Mouse (Mus musculus) cerebellum, adult 2 months (tissue): ENCODE results near the gene Guca2a. TPM values are rescaled to one million over a fixed set of nuclear protein-coding genes. Genes with fewer than 3 reads are reported as not detected.

Experiments used
- DNase-seq, 2 experiments: peaks; one replicate each; pipeline ENCODE4 v3.0.0; 2021
- H3K27ac ChIP-seq: fragments of 200-500 bp; 2 replicates; pipeline ENCODE4 v1.5.1; 2012; ENCODE audit warnings: low read length, control low read depth, inconsistent platforms; ENCODE audit not compliant: insufficient read depth
- H3K27me3 ChIP-seq: fragments of 200-500 bp; 2 replicates; pipeline ENCODE4 v1.6.1; 2012; ENCODE audit warnings: inconsistent platforms, mild to moderate bottlenecking, low read length, moderate library complexity; ENCODE audit not compliant: control insufficient read depth, insufficient read depth
- H3K4me1 ChIP-seq: fragments of 200-500 bp; 2 replicates; pipeline ENCODE4 v1.6.1; 2011; ENCODE audit warnings: low read length; ENCODE audit not compliant: control insufficient read depth, insufficient read depth
- H3K4me3 ChIP-seq: fragments of 200-500 bp; replicated peaks from 2 replicates; pipeline ENCODE3; 2011; ENCODE audit warnings: mild to moderate bottlenecking, low read depth, low read length, control low read depth; ENCODE audit not compliant: insufficient read depth
- CTCF ChIP-seq: fragments of 200-500 bp; IDR thresholded peaks from 2 replicates; pipeline ENCODE4 v1.5.1; 2011; ENCODE audit warnings: low read depth, mild to moderate bottlenecking, control low read depth, low read length, moderate library complexity, borderline replicate concordance; ENCODE audit not compliant: insufficient read depth
- POLR2A ChIP-seq: fragments of 200-500 bp; IDR thresholded peaks from 2 replicates; pipeline ENCODE4 v1.6.1; 2011; ENCODE audit warnings: low read length, control low read depth, borderline replicate concordance; ENCODE audit not compliant: insufficient read depth
- WGBS: fragments of 180-500 bp; shearing (Covaris S2); methylation state at CpG from one replicate; pipeline ENCODE4 v1.1.7; 2018; 5-methylcytosine and 5-hydroxymethylcytosine counted together
- polyA plus RNA-seq: library from polyadenylated mRNA; depleted of rRNA; stranded (reverse); fragments of >200 nt; gene quantifications from 2 replicates; pipeline ENCODE4 v1.2.3, GENCODE M21; 2012

Gene Guca2a
- polyA plus RNA-seq, 1 experiment: not detected

DNA sequence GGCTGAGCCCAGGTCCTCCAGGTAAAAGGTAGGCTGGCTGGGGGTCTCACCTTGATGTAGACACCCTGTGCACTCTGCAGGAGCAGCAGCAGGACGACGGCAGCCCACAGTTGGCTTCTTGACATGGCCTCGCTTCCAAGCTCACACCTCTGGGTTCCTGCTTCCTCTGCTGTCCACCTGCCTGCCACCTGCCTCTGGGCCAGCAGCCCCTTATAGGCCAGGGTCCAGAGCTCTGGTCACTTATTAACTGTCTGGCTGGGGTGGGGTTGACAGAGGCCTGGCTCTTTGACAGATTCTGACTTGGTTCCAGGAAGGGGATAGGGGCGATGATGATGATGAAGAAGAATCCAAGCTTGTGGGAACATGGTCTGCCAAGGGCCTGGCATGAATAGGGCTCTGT, 21.2 kb downstream of the Guca2a start, which contains the start of gene Guca2b:
Gene Guca2b (minus strand): TSS at position 224 of the 400 bp plus-strand sequence.
- TF ChIP-seq CTCF (no peak), POLR2A (no peak)
- no peaks in the 10 kb centered on the region for H3K27me3 ChIP-seq
- no peak for DNase-seq
- no peak within 1 kb of the TSS for H3K27ac ChIP-seq
- H3K4me3 ChIP-seq: no peak within 1 kb of the TSS
- WGBS: 77% methylated on average over 4 of the region's 4 CpGs
- no peaks in the 10 kb centered on the region for H3K4me1 ChIP-seq

DNA sequence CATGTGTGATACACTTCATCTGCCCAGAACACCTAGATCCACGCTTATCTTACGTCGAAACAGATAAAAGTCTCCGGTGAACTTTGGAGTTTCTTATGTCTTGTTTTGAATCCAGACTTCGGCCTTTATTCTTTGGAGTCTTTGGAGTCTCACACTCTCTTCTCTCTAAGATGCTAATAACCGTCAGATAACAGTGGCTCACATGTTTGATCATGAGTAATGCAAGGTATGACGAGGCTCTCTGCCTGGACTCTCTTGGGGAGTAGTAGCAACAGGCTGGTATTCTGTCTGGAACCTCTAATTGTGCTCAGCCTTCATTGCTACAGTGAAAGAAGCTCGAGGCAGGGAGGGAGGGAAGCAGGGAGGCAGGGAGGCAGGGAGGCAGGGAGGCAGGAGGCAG, 22.5 kb downstream of the Guca2a start:
- no peaks in the 10 kb centered on the region for H3K4me1 ChIP-seq
- no peak for DNase-seq
- 87% methylated on average over 8 of the region's 8 CpGs for WGBS
- no peaks in the 10 kb centered on the region for H3K27me3 ChIP-seq
- no peak overlapping the region for H3K27ac ChIP-seq
- TF ChIP-seq CTCF (no peak), POLR2A (no peak)
- no peak overlapping the region for H3K4me3 ChIP-seq

DNA sequence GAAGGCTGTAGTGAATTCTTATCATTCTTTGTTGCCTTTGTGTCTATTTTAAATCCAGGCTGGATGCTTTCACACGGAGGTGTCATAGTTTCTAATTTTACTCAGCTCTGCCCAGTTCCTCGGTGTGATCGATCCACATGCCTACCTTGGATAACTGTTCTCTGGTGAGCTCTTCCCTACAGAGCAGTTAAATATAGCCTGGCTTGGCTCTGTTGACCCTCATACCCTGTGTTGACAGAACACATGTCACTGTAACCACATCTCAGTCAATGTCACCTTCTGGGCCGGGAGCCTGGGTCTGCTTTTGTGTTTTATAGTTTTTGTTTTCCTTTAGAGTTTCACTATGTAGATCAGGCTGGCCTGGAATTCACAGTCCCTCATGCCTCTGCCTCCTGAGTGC, 24.6 kb downstream of the Guca2a start:
- TF ChIP-seq CTCF (no peak), POLR2A (no peak)
- DNase-seq: no peak
- Histone ChIP-seq H3K27me3 (no peaks in the 10 kb centered on the region), H3K4me3 (no peak overlapping the region), H3K27ac (no peak overlapping the region), H3K4me1 (no peaks in the 10 kb centered on the region; the same call in 1 of the 2 replicates)
- 22% methylated on average over 4 of the region's 4 CpGs for WGBS

GRCm38 (mm10) chr4:119662976-119663375, 25.5 kb downstream of the Guca2a start:
- 84% methylated on average over 7 of the region's 7 CpGs for WGBS
- Histone ChIP-seq H3K27ac (no peak overlapping the region), H3K4me3 (no peak overlapping the region), H3K4me1 (no peaks in the 10 kb centered on the region; the same call in 1 of the 2 replicates), H3K27me3 (no peaks in the 10 kb centered on the region)
- DNase-seq: no peak
- TF ChIP-seq POLR2A: no peak
- TF ChIP-seq CTCF: no peak

DNA sequence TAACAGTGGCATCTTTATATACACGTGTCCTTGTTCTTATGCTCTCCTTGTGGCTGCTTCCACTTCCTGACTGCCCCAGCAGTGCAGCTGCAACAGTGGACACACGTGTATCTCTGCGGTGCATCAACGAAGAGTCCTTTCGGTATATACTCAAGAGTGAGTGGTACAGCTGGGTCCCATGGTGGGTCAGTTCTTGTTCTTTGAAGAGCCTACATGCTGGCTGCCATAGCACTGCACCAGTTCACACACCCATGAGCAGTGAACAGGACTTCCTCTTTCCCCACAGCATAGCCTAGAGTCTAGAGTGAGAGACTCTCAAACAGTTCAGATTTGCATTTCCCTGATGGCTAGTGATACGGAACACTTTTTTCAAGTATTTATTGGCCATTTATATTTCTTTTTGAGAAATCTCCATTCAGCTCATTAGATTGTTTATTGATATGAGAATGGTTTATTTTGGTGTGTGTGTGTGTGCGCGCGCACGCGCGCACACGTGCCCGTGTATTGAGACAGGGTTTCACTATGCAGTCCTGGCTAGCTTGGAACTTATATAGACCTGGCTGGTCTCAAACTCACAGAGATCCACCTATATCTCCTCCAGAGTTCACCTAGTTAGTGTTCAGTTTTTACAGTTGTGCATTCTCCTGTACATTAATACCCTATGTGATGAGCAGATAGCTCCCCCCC, 26.0 kb downstream of the Guca2a start:
- DNase-seq: no peak
- TF ChIP-seq POLR2A (no peak), CTCF (no peak)
- no peak overlapping the region for H3K27ac ChIP-seq
- H3K4me1 ChIP-seq: no peaks in the 10 kb centered on the region; the same call in 1 of the 2 replicates
- no peaks in the 10 kb centered on the region for H3K27me3 ChIP-seq
- WGBS: 97% methylated on average over 14 of the region's 14 CpGs
- no peak overlapping the region for H3K4me3 ChIP-seq

DNA sequence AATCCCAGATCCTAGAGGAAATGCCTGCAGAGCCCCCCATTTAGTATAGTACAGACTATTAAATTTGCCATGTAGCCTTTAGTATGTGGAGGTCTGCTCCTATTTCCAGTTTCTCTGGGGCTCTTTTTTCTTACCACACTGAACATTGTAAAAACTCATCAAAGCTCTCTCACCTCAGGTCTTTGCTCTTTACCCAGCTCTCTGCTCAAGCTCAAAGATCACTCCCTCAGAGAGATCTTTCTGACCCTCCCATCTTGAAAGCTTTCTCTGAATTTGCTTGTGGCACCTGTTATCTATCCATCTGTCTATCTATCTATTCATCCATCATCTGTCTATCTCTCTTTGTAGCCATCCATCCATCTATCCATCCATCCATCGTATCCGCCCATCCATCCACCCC, 27.7 kb downstream of the Guca2a start:
- Histone ChIP-seq H3K4me1 (no peaks in the 10 kb centered on the region; the same call in 1 of the 2 replicates), H3K27ac (no peak overlapping the region), H3K27me3 (no peaks in the 10 kb centered on the region), H3K4me3 (no peak overlapping the region)
- TF ChIP-seq CTCF (no peak), POLR2A (no peak)
- no peak for DNase-seq
- 92% methylated on average over 2 of the region's 2 CpGs for WGBS

DNA sequence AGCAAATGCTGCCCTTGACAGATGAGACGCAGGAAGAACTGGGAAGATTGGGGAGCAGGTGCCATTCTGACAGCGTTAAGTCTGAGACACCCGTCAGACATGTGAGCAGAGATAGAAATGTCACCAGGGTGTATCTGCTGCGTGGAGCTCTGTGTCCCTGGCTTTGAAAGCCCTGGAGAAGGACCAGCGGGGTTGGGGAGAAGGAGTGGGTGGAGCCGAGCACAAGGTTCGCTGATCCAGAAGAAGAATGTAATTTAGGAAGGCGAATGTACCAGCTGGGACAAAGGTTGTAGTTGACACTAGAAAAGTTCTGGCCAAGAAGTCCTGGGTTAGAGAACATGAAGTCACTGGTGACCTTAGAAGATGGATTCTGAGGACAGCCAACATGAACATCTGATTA, 28.6 kb downstream of the Guca2a start:
- Histone ChIP-seq H3K27me3 (no peaks in the 10 kb centered on the region), H3K27ac (no peak overlapping the region), H3K4me1 (no peaks in the 10 kb centered on the region; the same call in 1 of the 2 replicates), H3K4me3 (no peak overlapping the region)
- TF ChIP-seq CTCF: no peak
- no peak for TF ChIP-seq POLR2A
- no peak for DNase-seq
- WGBS: 36% methylated on average over 8 of the region's 8 CpGs

GRCm38 (mm10) chr4:119667454-119667853, 29.9 kb downstream of the Guca2a start:
- WGBS: 21% methylated on average over 5 of the region's 5 CpGs
- Histone ChIP-seq H3K4me1 (no peaks in the 10 kb centered on the region; the same call in 1 of the 2 replicates), H3K4me3 (no peak overlapping the region), H3K27me3 (no peaks in the 10 kb centered on the region), H3K27ac (no peak overlapping the region)
- TF ChIP-seq POLR2A (no peak), CTCF (peak; percentile 76)
- DNase-seq: peak; percentile 46 to 61
